Mouse (Mus musculus): ENCODE data around the gene Fpgt.

Gene Fpgt

DNA sequence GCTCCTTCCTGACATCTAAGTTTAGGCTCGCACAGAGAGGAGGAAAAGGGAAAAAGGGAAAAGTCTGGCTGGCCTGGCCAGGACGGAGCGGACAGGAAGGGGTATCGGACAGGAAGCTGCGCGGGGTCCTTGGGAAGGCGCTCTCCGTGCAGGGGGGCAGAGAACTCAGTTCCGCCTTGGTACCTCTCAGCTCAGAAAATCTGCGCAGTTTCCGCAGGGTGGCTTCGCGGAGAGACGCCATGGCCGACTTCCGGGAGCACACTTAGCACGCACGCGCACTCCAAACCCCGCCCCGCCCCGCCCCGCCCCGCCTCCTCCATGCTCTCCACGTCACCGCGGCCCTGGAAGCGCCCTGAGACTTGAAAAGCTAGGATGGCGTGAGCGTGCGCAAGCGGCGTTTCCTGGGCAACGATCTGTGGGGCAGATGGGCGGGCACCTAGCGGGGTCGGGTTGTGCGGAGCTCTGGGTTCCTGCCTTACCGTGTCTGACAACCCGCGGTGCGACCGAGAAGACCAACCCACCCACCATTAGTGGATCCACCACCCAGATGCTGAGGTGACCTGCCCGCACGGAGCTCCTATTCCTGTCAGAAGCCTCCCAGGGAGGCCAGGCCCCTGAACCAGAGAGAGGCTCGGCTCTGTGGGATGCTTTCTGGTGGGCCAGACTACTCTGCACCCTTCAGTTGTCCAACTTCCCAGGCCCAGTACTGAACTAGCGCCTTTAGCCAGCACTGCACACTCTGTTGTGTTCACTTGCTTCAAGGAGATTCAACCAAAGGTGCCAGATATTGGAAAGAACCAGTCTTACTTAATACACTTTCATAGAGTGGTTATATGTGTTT lies at the start of gene Fpgt, which contains the start of gene Lrriq3:
Gene Fpgt (minus strand): TSS at position 288 of the 841 bp plus-strand sequence.
Gene Lrriq3 (plus strand): TSS at position 319 of the 841 bp plus-strand sequence.
- DNase-seq (ENCODE audit: low read depth) = peak; percentile 89

DNA sequence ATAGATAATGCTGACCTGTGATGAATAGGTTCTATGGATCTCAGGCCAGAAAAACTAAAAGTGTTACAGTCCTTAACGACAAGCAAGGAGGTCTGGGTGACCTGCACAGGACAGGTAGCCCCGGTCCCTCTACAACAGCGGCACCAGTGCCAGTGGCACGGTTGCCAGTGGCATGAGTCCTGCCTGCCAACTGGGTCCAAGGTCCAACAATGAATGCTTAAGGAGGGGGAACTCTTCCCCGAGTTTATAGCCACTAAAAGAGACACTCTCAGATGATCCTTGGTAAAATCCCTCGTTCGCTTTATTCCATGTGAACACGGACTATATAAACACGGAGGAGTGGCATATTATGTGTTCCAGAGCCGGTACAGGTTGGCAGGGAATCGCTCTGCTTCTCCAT lies 47.8 kb upstream of the Fpgt start:
- no peak for DNase-seq (ENCODE audit: low read depth)

DNA sequence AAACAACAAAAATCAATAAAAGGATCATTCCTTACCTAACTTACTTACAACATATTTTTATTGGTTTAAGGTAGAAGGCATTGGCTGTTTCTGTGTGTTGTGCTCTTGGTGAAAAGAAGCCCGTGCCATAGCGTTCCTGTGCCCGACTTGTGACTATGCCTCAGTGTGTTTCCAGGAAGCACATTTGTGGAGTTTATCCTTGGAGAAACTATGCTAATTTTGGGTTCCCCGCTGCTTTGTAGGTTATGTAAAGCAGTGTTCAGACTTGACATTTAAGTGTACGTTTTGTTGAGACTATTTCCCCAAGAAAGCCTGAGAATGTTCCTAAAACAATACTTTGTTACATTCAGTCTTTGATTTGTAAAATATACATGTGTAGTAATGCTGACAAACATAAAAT lies 44.5 kb upstream of the Fpgt start:
- DNase-seq (ENCODE audit: low read depth) = no peak

DNA sequence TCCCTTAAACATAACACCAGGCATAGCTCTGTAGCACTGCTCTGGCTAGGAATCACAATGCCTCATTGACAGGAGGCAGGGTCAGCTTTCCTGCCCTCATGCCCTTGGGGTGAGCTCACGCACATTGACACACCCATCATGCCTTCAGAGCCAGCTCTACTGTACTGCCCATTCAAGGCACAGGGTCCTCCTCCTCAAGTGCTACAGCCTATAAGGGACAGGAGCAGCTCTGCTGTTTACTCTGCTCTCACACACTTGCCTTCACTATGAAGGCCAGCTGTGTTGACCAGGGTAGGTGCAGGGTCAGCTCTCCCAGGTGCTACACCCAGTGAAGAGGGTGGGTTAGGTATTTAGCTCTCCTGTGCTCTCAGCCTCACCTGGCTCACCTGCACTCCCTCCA lies 12.8 kb upstream of the Fpgt start:
- DNase-seq (ENCODE audit: low read depth) = no peak

DNA sequence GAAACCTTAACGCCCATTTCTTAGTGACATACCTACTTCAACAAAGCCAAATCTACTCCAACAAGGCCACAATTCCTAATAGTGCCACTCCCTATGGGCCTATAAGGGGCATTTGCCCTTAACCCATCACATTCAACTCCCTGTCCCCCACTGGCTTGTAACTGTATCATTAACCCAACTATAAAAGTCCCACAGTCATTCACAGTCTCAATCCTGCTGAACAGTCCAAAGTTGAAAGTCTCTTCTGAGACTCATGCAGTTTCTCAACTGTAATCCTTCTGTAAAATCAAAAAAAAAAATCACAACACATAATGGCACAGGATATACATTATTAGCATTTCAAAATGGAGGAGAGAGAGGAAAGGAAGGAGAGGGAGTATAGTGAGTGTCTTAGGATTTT lies 6.1 kb upstream of the Fpgt start:
- no peak for DNase-seq (ENCODE audit: low read depth)

DNA sequence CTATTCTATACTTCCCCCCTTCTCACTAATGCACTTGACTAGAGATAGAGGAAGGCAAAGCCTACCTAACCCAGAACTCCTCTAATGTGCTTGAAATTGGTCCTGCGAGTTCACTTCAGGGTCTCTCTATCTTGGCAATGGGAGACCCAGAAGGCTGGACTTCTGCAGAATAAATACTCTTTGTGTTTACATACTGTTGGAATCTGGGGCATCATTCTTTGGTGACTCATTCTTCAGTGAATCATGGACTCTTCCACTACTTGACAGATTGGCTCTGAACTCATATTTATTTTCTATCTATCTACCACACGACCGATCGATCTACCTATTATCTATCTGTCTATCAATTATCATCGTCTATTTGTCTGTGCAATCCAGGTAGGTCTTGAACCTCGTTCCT lies 1.1 kb downstream of the Fpgt start:
- no peak for DNase-seq (ENCODE audit: low read depth)

DNA sequence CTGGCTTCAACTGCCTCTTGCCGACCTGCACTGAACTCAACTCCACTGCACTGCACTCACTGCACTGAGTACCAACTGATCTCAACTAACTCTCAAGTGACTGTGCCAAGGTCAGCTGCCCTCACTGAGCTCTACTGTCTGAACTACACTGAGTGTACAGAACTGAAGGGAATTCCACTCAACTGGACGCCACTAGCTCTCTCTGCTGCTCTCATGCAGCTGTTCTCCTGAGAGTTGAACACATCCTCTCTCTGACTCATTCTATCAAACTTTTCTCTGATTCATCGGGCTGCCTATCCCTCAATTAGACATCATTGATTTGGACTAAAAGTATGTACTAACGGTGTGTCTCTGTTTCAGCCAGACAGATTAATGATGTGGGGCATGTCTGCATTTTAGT lies 15.3 kb downstream of the Fpgt start:
- DNase-seq (ENCODE audit: low read depth) = no peak

DNA sequence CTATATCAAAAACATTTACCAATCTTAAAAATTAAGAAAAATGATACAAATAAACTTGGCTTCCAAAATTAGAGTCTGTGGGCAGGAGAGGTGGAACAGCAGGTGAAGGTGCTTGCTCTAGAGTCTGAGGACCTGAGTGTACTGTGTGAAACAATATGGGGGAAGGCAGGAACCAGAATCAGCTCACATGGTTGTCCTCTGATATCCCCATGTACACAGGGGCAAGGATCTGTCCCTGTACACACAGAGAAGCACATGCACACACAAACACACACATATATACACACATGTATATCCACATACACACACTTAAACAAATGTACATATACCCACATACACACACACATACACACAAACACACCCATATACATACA lies 33.8 kb downstream of the Fpgt start:
- no peak for DNase-seq (ENCODE audit: low read depth)

DNA sequence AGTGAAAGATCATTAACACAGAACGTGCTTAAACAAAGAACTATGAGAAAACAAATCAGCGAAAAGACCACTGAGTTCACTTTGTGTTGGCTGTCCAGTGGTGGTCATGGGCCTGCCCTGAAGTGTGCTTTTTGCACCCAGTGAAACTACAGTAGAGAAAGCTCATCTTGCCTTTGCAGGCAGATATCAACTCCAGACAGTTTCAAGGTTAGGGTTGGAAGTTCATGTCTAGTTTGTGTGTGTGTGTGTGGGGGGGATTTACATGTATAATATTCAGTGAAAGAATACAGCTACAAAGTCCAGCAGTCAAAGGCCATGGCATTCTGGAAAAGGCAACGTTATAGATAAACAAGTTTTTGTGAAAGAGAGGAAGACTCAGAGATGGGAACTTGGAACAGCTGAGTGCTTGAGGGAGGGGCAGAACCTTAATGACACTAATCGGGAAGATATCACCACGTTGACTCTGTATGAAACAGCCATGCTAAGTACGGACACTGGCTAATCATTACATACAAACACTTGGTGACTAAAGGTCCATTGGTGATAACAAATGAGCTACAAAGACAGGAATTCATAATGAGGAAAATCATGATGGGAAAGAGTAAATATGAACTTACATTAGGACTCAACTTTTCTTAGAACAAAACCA lies 34.3 kb downstream of the Fpgt start:
- no peak for DNase-seq (ENCODE audit: low read depth)

DNA sequence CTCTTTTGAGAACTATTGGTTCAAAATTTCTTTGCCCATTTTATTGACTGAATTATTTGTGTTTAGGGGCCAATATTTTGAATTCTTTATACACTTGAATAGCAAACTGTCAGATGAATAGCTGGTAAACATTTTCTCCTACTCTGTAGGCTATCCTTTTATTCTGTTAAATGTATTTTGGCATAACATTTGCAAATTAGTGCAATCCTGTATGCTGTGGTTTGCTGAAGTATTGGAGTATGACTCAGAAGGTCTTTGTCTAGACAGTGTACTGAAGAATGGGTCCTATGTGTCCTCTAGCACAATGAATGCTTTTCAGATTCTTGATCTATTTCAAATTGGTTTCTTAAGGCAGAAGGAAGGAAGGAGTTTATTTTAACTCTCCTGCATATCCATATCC lies 35.6 kb downstream of the Fpgt start:
- peak; percentile 43 for DNase-seq (ENCODE audit: low read depth)

DNA sequence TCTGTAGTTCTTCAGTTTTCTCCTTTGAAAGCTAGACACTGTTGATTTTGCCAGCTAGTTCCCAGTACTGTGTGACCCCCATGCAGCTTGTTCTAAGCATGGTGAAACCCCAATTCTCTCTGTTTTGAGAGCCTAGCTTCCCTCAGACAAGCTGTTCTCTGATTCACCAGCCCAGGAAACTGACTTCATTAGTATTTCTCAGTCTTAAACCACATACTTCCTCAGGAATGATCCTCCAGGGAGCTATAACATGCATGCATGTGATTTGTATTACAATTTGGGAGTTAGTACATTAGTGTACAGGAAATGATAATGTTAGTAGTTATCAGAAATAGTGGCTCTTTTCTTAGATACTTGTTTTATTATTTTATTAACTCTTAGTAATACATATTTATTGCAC lies 36.6 kb downstream of the Fpgt start:
- peak; percentile 29 for DNase-seq (ENCODE audit: low read depth)

DNA sequence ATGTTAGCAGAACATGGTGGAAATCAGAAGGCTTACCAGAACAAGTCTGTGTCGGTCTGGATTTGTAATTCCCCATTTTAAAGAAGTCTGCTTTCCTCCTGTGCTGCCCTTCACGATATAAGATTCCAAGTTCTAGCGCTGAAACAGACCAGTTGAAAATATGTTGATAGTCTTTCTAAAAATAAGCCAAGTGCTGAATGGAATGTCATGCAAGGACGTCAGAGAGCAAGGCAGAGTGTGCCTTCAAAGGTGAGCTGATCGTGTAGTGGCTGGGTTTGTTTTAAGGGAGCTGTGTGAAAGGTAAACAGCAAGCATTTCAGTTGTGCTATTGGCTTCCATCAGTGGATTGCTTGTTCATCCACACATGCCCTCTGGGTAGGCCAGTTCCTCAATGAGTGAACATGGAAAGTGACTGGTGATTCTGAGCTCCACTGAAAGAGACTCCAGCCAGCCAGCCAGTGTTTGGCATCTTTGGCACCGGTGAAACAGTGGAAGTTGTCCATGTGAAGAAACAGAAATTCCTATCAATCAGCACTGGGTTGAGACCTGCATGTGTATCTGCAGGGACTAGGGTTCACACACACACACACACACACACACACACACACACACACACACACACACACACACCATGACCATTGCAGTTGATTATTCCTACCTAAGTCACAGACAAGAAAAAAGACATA lies 37.8 kb downstream of the Fpgt start, which contains the start of gene Tnni3k:
Gene Tnni3k (minus strand): TSS at position 177 of the 686 bp plus-strand sequence.
- DNase-seq (ENCODE audit: low read depth) = peak; percentile 53

DNA sequence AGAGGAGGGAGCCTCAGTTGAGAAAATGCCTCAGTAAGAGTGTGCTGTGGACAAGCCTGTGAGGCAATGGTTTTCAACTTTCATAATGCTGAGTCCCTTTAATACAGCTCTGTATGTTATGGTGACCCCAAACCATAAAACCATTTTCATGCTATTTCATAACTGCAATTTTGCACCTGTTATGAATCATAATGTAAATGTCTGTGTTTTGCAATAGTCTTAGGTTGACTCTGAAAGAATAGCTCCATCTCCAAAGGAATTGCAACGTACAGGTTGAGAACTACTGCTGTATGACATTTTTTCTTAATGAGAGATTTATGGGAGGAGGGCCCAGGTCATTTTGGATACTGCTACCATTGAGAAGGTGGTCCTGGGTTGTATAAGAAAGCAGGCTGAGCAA lies 40.0 kb downstream of the Fpgt start:
- no peak for DNase-seq (ENCODE audit: low read depth)

DNA sequence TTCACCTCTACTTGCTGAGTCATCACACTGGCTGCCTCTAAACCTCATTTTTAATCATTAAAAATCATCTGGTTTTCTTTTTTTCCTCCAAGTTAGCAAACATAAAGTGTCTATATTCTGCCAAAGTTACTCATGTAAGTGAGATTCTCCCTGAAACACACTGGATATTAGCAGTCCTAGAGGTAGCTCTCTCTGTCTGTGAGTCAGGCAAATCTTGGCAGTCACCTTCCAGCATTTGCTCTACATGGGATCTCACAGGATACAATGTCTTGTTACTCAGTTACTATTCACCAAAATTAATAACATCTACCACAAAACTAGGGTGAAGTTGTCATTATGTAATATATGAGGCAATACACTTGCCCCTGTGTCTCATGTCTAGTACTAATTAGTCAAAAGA lies 41.2 kb downstream of the Fpgt start:
- peak; percentile 25 for DNase-seq (ENCODE audit: low read depth)

DNA sequence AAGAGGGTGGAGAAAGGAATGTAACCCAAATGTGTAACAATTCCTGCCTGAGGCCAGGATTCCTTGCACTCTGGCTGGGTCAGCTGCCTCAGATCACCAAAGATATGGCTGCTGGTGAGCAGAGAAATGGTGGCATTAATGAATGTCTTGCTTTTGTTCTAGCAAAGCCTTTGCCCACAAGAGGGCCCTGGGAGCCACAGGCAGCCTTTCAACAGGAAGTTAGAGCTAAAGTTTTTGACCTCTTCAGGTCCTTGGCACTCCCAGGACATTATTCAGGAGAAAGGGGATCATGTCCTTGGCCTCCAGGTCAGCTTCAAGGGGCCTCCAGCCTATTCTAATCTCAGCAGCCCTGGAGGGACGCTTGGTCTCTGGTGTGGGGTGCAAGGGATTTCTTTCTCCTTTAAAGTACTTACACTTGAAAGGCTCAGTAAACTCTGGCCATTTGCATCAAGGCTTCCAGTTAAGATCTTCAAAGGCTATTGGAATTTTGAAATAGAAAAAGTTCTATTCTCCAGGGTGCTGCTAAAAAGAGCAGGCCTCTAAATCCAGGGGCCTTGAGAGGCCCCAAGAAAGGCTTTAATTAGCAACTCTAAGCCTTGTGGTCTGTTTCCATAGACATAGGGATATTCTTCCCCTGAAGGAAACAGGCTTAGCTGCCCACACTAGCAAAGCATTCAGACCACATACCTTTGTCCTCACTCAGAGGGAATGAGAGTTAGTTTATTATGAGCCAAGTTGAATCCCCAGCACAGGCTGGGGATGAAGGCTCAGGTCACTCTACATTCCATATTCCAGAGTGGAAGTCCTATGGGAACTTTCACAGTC lies 54.0 kb downstream of the Fpgt start:
- no peak for DNase-seq (ENCODE audit: low read depth)
